Mouse (Mus musculus): ENCODE results near the gene BC025446.

GRCm38 (mm10) chr15:75271891-75272290 is 55.7 kb downstream of the BC025446 start:
- no peak for TF ChIP-seq GATA1 (IDR thresholded peaks at IDR 0.05; ENCODE audit: low read length)
- no peak for TF ChIP-seq TAL1 (IDR thresholded peaks at IDR 0.05; ENCODE audit: low read length)

Measured in erythroblast, embryonic 14.5 days (primary cell).